Mouse (Mus musculus) cerebellum, adult 2 months (tissue): ENCODE data around the gene Pcgf2.

Experiments used
- CTCF ChIP-seq: fragments of 200-500 bp; IDR thresholded peaks from 2 replicates; pipeline ENCODE4 v1.5.1; 2011; ENCODE audit warnings: low read depth, mild to moderate bottlenecking, control low read depth, low read length, moderate library complexity, borderline replicate concordance; ENCODE audit not compliant: insufficient read depth
- POLR2A ChIP-seq: fragments of 200-500 bp; IDR thresholded peaks from 2 replicates; pipeline ENCODE4 v1.6.1; 2011; ENCODE audit warnings: low read length, control low read depth, borderline replicate concordance; ENCODE audit not compliant: insufficient read depth

- TF ChIP-seq CTCF, result no peak
- TF ChIP-seq POLR2A, result no peak
These were observed 45.0 kb upstream of the Pcgf2 start for GRCm38 (mm10) chr11:97745331-97745721.
